Mouse (Mus musculus): ENCODE measurements around the gene Pou2f1.

Gene Pou2f1

DNA sequence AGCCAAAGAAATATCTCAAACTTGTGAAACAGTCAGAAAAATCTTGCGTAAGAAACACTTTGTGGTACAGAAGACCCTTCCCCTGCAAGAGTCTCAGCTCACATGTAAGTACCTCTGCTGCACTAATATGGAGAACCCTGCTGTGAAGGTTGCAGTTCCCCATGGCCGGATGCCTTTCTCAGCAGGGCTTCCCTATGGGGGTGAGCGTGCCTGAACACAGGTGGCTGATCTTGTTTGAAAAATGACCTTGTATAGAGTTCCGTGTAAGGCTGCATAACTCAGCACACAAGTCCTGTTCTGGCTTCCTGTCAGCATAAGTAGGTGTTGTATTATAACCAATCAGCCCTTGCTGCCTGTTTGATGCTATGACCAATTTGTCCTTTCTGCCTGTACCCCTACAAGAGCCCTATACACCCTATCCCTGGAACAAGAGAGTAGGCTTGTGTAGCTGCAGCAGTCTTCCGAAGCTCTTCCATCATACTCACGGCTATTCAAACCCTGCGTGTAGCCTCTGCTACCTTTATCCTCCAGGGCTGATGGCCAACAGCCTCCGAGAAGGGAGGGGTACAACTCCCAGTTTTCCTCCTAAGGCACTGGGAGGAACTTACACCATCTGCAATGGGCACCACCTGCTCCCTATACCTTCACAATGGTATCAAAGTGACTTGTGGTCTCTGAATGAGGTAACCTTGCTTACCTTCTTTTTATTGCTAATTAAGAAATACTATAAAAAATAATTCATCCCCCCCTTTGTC, 120.2 kb downstream of the Pou2f1 start:
- DNase-seq (ENCODE audit: low spot score), result no peak

DNA sequence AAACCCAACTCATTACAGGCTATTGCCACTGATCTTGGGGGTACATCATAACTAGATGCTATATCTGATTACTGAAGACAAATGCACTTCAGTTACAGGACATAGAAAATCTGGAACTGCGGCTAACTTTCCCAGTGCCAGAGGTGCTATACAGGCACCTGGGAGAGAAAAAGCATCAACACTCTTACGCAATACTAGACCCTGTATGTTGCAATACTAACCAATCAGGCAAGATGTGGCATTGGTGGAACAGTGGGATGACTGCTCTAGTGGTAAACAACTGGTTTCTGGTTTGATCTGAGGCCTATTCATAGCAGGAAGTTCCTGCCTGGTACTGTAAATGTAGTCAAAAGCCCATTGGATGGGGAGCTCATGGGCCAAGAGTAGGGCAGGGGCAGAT, 123.7 kb downstream of the Pou2f1 start:
- no peak for DNase-seq (ENCODE audit: low spot score)

DNA sequence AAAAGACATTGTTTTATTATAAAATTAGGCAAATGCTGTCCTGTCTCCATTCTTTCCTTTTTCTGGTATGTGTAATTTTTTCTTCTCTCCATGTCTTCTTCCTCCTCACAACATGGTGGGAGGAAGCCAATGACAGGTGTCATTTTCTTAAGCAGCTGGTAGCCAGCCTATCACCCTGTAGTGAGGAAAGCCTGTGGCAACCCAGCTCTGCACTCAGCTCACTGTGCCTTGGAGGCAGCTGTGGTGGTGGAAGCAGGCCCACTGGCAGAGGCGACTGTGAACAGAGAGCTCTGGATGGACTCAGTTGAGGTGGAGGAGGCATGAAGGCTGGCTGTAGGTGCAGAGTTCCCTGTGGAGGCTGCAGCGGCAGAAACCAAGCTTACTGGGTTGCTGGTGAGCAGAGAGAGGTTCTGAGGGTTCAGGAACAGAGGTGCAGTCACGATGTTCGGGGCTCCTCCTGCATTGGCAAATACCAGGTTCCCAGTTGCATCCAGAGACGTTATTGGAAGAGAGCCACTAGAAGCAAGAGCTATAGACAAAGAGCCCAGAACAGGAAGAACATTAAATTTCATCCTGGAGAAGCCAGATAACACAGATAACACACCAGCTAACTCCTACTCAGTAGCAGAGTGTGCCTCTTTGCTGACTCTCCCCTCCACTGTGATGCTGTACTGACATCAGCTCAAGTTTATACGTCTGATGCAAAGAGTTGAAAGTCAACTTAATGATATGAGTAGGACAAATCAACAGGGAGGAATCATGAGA, 126.8 kb downstream of the Pou2f1 start:
- no peak for DNase-seq (ENCODE audit: low spot score)

DNA sequence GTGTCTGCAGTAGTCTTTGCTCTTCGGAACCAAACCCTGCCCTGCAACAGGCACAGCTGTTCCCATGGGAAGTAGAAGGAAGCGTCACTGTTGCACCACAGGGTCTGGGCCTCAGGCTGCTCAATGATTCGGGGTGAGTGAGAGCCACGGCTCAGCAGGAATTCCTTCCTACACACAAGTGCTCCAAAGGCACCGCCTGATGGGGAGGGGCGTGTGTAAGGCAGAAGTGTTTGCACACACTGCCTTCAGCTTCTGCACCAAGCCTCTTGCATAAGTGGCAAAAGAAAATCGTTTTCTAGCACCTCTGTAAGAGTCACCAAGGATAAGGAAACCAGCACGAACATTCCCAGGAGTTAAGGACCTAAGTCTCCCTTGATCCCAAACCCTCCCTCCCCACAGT, 127.8 kb downstream of the Pou2f1 start:
- no peak for DNase-seq (ENCODE audit: low spot score)

DNA sequence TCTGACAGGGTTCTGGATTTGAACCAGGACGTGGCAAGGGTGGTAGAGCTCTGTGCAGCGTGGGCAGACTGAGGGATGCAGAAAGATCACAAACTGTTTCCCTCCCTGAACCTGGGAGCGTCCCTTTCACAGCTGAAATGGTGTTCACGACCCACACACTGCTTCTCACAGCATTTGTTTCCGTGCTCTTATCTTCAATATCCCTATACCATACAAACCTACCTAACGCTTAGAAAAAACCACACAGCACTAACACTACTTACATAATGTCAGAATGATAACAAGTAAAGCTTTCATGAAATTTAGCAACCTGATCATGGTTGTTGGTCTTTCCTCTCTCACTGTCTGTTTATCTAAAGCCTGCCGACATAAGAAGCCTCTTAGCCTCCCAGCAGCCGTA, 133.8 kb downstream of the Pou2f1 start:
- no peak for DNase-seq (ENCODE audit: low spot score)

DNA sequence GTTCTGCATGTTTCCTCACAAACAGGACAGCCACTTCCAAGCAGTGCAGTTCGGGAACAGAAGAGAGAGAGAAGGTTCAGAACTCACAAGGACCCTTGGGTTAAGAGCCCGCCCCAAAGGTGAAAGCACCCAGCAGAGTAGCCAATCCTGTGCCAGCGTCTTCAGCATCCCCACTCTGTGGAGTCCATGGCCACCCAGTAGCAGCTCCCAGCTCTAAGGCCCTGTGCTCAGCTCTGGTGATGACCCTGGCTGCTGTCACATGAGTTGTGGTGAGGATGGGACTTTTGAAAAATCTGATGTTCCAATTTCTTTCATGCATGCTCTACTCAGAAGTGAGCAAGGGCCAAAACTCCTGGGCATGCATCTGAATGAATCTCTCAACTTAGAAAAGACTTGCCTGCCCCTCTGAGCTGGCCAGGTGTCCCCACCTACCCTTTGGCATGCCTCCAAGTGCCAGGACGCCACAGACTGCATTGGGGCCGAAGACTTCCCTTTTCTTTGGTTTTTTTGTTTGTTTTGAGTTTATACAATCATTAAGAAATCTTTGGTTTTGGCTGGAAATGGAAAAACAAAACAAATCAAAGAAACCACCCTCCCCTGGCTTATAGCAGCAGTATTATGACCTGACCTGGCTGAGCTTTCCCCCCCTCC, 135.7 kb downstream of the Pou2f1 start:
- DNase-seq (ENCODE audit: low spot score), result no peak

DNA sequence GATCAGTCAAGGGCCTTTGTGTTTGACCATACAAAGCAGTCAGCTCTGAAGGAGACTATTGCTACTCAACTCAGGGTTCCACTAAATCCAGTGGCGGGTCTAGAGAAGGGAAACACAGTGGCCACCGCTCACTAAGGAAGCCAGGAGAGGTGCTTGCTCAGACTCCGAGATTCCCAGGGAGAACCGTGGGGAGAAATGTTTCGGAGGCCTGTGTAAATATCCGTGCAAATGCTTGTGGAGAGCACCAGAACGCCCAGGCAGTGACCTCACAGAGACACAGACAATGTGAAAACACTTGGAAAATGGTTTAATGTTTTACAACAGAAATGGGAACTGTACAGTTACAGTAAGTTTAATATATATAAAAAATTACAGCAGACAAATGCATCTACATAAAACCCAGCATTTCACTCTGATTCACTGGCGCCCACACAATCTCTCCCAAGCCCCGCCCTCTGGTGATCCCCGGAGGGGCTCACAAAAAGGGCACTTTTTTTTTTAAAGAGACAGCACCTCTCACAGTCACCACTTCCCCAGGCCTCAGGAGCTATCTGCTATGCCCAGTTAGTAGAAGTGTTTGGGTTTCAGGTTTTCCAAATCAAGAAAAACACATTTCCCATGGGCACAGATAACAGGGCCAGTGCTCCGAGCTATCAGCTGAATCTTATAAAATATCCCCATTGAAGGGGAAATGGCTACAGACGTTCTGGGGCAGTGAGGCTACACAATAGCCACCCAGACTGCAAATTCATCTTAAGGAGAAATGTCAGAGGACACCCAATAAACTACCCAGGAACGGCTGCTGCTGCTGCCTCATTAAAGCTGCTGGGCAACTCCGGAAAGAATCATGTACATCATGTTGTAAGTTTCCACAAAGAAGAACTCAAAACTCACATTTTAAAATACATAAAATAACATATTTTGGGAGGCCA, 137.3 kb downstream of the Pou2f1 start:
- DNase-seq (ENCODE audit: low spot score), result no peak

DNA sequence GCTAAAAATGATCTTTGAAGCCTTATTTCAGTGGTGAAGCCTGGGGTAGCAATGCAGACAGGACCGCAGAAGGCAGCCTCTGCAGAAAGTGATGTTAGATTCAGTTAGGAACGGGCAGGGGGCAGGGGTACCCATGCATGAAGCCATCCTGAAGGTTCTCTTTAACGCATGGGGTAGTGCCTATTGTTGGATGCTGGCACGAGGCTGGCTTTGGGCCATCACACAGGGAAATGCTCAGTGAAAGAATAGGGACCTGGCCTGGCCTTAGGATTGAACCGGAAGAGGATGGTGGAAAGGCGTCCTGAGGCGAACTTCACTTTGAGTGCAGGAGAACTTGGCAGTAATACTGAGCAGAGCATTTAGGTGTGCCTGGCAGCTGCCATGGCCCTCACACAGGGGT, 140.4 kb downstream of the Pou2f1 start:
- no peak for DNase-seq (ENCODE audit: low spot score)

DNA sequence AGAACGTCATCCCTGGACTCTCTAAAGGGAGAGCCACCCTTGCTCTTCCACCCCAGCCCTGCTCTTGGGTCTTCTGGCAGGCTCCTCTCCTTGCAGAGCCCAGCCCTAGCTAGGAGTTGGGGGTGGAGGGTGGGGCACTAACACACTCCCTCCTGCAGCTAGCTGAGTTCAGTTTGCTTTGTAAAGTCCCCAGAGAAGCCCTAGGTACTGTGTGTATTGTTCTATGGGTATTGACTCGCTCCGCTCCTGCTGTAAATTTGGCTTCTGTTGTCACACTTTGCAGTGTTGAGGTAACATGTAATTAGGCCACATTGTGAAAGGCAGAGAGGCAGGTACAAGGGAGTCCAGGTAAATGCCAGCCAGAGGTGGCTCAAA, 141.3 kb downstream of the Pou2f1 start:
- no peak for DNase-seq (ENCODE audit: low spot score)

DNA sequence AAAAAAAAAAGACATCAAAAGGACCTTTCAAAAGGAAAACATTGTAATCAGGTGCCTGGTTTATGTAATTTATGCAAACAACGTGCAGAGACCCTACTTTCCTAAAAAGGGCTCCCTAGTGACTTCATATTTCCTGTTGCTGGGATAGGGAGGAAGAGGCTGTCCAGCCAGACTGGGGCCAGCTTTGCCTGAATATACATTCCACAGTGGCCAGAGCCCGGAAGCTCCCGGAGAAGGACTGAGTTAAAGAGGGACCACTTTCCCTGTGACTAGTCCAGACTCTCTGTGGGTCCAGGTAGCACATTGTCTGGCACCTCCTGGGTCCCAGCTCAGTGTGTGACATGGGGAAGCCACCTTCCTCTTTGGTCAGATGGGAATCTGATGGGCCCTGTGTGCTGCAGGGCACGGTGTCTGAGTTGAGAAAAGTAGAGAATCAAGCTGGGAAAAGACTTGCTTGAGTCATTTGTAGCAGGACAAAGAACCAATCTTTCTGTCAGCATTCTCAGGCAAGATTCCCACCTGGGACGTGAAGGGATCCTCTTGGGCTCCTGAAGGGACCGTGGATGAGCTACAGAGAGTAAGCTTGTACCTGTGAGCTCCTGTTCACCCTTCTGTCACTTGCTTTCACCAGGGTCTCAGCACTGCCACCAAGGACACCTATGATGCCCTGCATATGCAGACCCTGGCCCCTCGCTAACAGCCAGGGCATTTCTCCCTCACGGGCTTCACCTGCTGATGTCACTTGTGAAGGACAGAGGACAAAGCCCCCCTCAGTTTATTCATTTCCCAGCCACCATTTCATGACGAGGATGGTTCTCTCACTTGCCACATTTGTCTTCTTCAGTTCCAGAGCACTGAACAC, 141.9 kb downstream of the Pou2f1 start:
- no peak for DNase-seq (ENCODE audit: low spot score)

DNA sequence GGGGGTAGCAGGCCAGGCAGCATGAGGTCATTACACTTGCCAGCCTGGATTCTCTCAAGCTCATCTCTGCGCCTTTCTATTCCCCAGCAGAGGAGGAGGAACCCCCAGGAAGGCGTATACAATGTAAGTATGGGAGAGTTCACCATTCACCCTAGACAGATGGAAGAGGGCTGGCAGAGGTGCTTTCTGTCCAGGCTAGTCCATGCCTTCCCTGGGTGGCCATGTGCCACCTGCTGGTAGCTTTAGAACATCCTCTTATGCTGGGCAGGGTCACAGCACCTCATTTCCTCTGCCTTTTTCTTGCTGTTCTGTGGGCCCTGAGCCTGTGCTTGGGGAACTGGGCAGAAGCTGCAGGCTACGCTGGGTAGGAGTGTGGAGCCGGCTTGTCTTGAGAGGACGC, 144.1 kb downstream of the Pou2f1 start:
- DNase-seq (ENCODE audit: low spot score), result no peak

DNA sequence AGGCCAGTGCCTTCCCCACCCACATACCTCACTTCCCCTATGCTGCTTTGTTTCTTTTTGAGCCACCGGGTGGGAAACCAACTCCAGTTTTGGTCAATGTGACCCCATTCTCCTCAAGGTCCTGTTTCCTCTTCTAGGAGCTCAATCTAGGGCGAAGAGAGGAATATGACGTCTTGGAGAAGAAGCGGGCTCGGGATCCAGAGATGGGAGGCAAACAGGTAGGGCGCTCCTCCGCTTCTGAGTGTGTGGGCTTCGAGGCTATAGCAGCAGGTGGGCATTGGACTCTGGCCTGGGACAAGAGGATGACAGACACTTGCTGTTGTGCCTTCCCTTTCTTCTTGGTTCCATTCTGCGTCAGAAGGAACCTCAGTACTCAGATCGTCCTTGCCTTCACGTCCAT, 145.2 kb downstream of the Pou2f1 start:
- no peak for DNase-seq (ENCODE audit: low spot score)

DNA sequence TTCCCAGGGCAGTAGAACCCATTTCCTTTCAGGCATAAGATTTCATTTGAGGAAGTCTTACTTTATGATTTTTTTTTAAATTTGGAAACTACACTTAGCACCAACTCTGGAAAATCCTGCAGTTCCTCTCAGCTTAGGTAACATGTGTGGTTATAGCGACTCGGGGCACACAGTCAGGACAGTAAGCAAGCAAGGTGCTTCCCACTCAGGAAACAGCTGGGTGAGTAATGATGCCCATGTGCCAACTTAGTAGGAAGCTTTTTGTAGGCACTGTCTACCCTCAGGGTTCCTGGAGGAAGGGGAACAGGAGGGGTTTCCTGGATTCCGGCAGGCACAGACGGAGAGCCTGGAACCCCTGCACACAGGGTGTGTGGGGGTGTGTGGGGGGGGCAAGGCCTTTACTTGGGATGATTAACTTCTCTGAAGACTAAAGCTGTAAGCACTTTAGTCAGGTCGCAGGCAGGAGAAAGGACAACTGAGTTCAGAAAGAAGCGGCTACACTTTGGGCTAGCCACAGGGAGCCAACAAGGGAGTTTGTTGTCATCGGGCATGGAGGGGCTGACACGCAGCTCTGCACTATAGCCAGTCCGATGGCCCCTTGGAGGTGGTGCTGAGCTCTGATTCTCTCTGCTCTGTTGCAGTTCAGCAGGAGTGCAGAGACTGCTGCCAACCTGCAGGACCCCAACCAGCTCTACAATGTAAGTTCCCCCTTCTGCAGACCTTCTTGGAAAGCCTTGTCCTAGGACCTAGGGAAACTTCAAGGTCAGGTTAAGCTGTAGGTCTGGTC, 146.5 kb downstream of the Pou2f1 start:
- no peak for DNase-seq (ENCODE audit: low spot score)

DNA sequence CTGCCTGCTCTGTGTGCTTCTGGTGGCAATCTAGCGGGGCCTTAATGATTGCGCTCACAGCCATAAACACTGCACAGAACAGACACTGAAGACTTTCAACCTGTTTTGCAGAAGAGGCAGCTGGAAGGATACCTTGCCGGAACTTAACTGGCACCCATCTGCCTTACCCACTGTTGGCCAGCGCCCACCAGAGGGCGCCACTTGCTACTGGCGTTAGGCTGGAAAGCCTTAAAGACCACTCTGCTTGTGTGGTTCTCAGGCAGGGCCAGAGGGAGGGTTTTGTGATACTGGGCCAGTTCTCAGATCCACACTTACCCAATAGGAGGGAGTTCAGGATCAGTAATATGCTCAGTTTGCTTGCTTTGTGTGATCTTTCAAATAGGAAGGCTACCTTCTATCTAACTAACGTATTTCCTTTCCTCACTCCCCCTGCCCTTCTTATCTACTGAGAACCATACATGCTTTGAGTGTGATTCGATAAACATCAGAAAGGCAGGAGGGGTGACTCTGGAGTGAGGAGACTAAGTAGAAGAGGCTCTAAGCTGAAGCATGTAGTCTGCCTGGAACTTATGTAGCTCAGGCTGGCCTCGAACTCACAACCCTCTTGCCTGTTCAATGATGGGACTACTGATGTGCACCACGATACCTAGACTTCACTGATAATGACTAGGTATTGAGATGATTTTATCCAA, 148.6 kb downstream of the Pou2f1 start:
- DNase-seq (ENCODE audit: low spot score), result peak; percentile 86

DNA sequence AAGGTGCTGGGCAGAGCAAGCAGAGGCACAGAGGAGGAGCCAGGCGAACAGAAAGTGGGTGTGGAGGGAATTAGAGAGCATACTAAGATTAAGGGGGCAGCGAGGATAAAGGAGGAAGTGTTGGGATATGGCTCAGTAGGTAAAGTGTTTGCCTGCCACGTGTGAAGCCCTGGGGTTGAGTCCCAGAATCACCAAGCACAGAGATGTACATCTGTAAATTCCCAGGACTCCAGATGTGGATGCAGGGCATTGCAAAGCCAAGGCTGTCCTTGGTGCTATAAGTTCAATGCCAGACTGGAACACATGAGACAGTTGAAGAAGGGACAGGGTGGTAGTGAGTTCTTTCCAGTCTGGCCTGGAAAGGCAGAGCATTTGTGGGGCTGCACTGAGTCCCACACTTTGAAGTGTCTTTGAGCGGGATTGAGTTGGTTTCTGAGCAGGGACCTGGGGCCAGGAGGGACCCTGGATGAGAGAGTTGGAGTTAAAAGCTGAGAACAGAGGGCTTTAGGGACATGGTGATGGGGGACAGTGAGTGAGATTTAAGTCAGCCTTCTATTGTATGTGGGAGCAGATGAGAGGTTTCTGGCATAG, 149.3 kb downstream of the Pou2f1 start:
- DNase-seq (ENCODE audit: low spot score), result no peak

DNA sequence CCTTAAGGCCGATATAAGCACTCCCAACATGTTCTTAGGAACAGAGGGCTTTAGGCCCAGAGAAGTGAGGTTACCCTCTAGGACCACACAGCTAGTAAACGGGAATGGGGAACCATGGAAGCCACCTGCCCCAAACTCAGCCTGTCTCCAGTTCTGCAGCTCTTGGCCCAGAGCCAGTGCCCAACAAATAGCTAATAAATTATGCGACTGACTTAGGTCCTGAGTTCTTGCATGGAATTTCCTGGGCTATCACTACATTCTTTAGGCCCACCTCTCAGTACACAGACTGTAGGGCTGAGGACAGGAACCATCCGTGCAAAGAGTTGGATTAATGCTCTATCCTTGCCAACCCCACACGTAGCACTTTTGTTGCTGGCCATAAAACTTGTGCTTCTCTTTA, 150.3 kb downstream of the Pou2f1 start:
- DNase-seq (ENCODE audit: low spot score), result no peak

DNA sequence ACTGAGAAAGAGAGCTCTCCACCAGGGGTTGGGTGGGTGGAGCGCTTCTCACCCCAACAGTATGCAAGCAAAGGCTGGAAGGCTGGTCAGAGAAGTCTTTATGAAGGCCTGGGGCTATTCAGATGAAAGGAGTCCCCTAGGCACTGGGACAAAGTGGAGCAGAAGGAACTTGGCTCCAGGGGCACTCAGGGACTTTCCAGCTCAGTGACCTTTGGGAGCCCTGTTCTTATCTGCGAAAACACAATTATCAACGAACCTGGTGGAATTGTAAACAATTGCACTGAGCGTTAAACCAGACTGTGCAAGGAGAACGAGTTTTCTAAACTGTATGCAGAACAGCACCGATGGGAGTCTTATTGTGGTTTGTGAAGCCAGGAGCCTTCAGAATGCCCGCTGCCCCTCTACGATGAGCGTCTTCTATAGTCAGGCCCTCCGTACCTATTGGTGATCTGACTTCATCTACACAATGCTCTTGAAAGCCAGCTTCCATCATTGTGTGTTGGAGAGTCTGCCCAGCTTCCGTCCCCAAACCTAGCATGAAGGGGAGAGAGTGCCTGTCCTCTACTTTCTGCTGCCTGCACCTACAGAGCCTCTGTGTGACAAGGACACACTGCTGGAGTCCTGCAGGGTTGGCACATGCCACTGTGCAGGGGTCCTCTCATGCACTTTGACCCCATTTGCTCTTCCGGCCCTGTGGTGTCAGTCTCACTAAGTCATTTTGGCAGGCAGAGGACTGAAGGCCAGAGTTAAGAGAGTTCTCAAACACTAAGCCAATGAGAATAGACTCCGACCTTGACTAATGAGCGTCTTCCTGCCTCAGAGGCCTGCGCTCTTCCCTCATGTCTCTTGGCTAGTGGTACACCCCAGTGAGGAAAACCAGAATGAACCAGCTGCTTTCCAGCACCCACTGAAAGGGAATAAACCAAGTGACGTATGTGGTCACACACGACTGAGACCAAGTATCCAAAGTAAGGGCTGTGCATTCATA, 152.7 kb downstream of the Pou2f1 start:
- DNase-seq (ENCODE audit: low spot score), result no peak

DNA sequence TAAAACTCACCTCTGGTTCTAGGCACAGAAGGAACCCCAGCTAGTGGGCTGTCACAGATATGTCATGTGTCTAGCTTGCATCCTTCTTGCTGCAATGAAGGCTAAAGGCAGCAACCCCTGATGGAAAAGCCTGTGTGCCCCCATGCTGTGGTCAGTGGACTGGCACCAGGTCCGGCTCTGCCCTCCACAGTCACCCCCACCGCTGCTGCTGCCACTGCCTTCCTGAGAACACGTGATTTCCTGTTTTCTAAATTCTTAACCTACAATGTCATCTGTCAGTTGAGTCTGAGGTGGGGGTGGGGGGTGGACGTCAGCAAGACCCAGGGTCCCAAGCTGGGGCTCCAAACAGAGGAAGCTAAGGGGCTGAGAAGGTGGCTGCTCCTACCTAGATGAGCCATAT, 153.6 kb downstream of the Pou2f1 start:
- no peak for DNase-seq (ENCODE audit: low spot score)
